ENCODE assay signal across 13 mouse cellular contexts in genomic region chr17:8923074-8923473, GRCm38 (mm10).
"Had no signal": no experiment of that assay in that cellular context is flagged by ENCODE, and none has a peak within 500 bp of the region (broad histone marks: within the 10 kb centered on the region; RNA-seq: fewer than 3 reads in every experiment).

No protein-coding gene starts in this region.

- DNase-seq: kidney, adult 11 months; kidney, adult 9 months; kidney, postnatal 4 days; lung, adult 2 months had no signal

- ATAC-seq: midbrain, embryonic 16.5 days had no signal

- H3K4me1 ChIP-seq: liver, embryonic 15.5 days had no signal

- H3K27me3 ChIP-seq: liver, embryonic 15.5 days had no signal

- H3K9ac ChIP-seq: liver, embryonic 15.5 days; midbrain, embryonic 12.5 days had no signal

- H3K27ac ChIP-seq: kidney, postnatal 0 days; layer of hippocampus, adult 2 months; liver, embryonic 15.5 days; macrophage; midbrain, embryonic 12.5 days; stomach, postnatal 0 days had no signal

- H3K4me2 ChIP-seq: liver, embryonic 11.5 days; liver, embryonic 15.5 days; midbrain, embryonic 12.5 days had no signal

- H3K9me3 ChIP-seq: liver, embryonic 15.5 days; megakaryocyte, embryonic 14.5 days; midbrain, embryonic 12.5 days had no signal

- H3K4me3 ChIP-seq: layer of hippocampus, adult 2 months; liver, embryonic 15.5 days; megakaryocyte, embryonic 14.5 days; midbrain, embryonic 12.5 days had no signal

- H3K36me3 ChIP-seq: liver, embryonic 15.5 days; midbrain, embryonic 12.5 days had no signal
